Mouse (Mus musculus) bone marrow macrophage, adult 2 months (primary cell): ENCODE data around the gene Dlgap1.

Experiments
- CTCF ChIP-seq: IDR thresholded peaks from 2 replicates; pipeline ENCODE4 v1.5.1; 2012; ENCODE audit warnings: low read depth, mild to moderate bottlenecking, low read length, moderate library complexity
- POLR2A ChIP-seq: IDR thresholded peaks from 2 replicates; pipeline ENCODE4 v1.6.1; 2012; ENCODE audit warnings: mild to moderate bottlenecking, low read depth, low read length, borderline replicate concordance

DNA sequence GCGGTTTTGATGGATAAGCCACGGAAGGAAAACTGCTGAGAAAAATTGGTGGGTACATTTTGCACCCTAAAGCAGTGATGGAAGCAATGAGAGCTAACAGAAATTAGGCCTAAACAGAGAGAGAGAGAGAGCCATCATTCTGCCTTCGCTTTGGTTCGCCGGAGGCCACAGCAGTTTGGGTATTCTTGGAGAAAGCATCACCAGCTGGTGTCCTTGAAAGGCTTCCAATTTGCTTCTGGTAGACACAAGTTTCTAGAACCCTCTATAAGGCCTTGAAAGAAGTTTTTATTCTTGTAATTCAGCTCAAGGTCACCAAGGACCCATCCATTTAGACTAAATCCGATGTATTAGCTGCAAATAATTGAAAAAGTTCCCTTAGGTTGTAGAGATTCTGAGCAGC is 205.0 kb downstream of the Dlgap1 start:
- TF ChIP-seq CTCF (no peak), POLR2A (no peak)
